Mouse (Mus musculus): Measurements from ENCODE around the gene Hspa8. TPM values are rescaled to one million over a fixed set of nuclear protein-coding genes. Genes with fewer than 3 reads are reported as not detected.

The Hspa8 gene
- total and polyA plus RNA-seq, 3 experiments = 2,915 to 7,761 (median 6,462) TPM

- H3K4me1 ChIP-seq (ENCODE audit: control insufficient read depth in 1 of 2, insufficient read depth in 2 of 2) = peaks cover 8 to 23% of the 10 kb centered on the region in 2 experiments
- no peak overlapping the region for H3K27ac ChIP-seq (ENCODE audit: insufficient read depth, low read depth)
- in situ Hi-C loops (cut with MboI; ENCODE audit: low pct_ligation_motif_present, low pct_unique_long_range_greater_than_20kb, low sequenced_read_pairs) (no loop called here), dilution Hi-C loops (cut with MboI; ENCODE audit: extremely low pct_ligation_motif_present, extremely low pct_unique_long_range_greater_than_20kb, low sequenced_read_pairs) (no loop called here)
- peak; percentile 66 for DNase-seq (ENCODE audit: extremely low read depth)
- H3K36me3 ChIP-seq (replicated peaks in 1 of 2; ENCODE audit: control insufficient read depth in 1 of 2, insufficient read depth in 1 of 2, low read length in 1 of 2) = no peaks in the 10 kb centered on the region
- H3K4me2 ChIP-seq (ENCODE audit: insufficient read depth, low read depth, poor library complexity, severe bottlenecking) = peak overlapping the region; percentile 37
- no peak overlapping the region for H3K4me3 ChIP-seq (replicated peaks in 1 of 3; ENCODE audit: low read depth in 2 of 3, low read length in 2 of 3, poor library complexity in 1 of 3)
- H3K9me3 ChIP-seq (replicated peaks; ENCODE audit: low read length) = no peaks in the 10 kb centered on the region
- no peaks in the 10 kb centered on the region for H3K27me3 ChIP-seq (replicated peaks)
- peak; percentile 28; the same call in 1 of the 2 replicates for TF ChIP-seq IRF4 (IDR thresholded peaks at IDR 0.05; ENCODE audit: low read depth, low read length)
- no peak for TF ChIP-seq USF2 (conservative IDR thresholded peaks at IDR 0.05; ENCODE audit: low read depth, low read length)
- no peak for TF ChIP-seq RAD21 (IDR thresholded peaks at IDR 0.05; ENCODE audit: low read depth, low read length)
- peak; percentile 38; the same call in 1 of the 2 replicates for TF ChIP-seq ETS1 (conservative IDR thresholded peaks at IDR 0.05; ENCODE audit: low read depth, low read length)
- TF ChIP-seq SIN3A (IDR thresholded peaks at IDR 0.05; ENCODE audit: low read length) = peak; percentile 49
- peak; percentile 8; the same call in 1 of the 2 replicates for TF ChIP-seq EP300 (IDR thresholded peaks at IDR 0.05; ENCODE audit: low read length)
- peak; percentile 13; the same call in 1 of the 2 replicates for TF ChIP-seq TCF12 (IDR thresholded peaks at IDR 0.05; ENCODE audit: low read depth, low read length)
- no peak for TF ChIP-seq HCFC1 (IDR thresholded peaks at IDR 0.05; ENCODE audit: low read depth, low read length)
- TF ChIP-seq POLR2A (IDR thresholded peaks at IDR 0.05; ENCODE audit: low read depth, low read length) = peak; percentile 54
- no peak for TF ChIP-seq TBP (conservative IDR thresholded peaks at IDR 0.05; ENCODE audit: low read depth, low read length)
- peak; percentile 88 for TF ChIP-seq ELF1 (IDR thresholded peaks at IDR 0.05; ENCODE audit: low read depth, low read length)
- no peak for TF ChIP-seq NELFE (IDR thresholded peaks at IDR 0.05; ENCODE audit: low read depth, low read length)
- no peaks in the 10 kb centered on the region for H3K79me2 ChIP-seq (replicated peaks; ENCODE audit: control insufficient read depth, extremely low read depth, insufficient read depth, poor library complexity, severe bottlenecking)
- H3K9ac ChIP-seq (ENCODE audit: insufficient read depth, low read depth) = no peak overlapping the region
Observed at GRCm38 (mm10) chr9:40783641-40784373, 17.0 kb upstream of the Hspa8 start.

DNA sequence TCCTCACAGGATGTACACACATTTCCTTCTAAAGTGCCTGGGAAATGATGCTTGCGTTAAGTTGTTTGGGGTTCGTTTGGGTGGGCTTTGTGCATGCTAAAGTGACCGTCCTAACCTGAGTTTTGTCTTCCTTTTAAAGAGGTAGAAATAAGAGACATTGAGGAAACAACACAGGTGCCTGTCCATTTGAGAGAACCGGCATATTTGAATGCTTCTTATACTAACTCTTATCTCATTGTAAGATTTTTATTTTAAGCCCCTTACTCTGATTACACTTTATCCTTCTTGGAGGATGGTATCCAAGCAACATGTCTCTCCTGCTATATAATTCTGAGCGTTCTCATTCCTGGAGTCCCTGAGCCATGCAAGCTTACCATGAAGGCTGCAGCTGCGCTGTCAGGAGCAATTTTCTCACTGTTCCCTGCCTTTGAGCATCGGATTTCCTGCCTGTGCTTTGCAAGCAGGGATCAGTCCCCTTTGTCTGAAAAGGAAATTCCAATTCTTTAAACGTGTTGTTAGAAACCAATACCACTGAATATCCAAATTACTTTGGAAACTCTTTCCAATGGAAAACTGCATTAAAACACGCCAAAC, 16.3 kb upstream of the Hspa8 start:
- TF ChIP-seq SIN3A (IDR thresholded peaks at IDR 0.05; ENCODE audit: low read length) = no peak
- TF ChIP-seq TCF12 (IDR thresholded peaks at IDR 0.05; ENCODE audit: low read depth, low read length) = 0 out of 2 replicates have a peak, but pooled peaks have one; percentile 0
- H3K27me3 ChIP-seq (replicated peaks) = no peaks in the 10 kb centered on the region
- H3K4me3 ChIP-seq (replicated peaks in 1 of 3; ENCODE audit: low read depth in 2 of 3, low read length in 2 of 3, poor library complexity in 1 of 3) = no peak overlapping the region
- no peaks in the 10 kb centered on the region for H3K79me2 ChIP-seq (replicated peaks; ENCODE audit: control insufficient read depth, extremely low read depth, insufficient read depth, poor library complexity, severe bottlenecking)
- no peak overlapping the region for H3K9ac ChIP-seq (ENCODE audit: insufficient read depth, low read depth)
- H3K27ac ChIP-seq (ENCODE audit: insufficient read depth, low read depth) = no peak overlapping the region
- dilution Hi-C loops (cut with MboI; ENCODE audit: extremely low pct_ligation_motif_present, extremely low pct_unique_long_range_greater_than_20kb, low sequenced_read_pairs) (no loop called here), in situ Hi-C loops (cut with MboI; ENCODE audit: low pct_ligation_motif_present, low pct_unique_long_range_greater_than_20kb, low sequenced_read_pairs) (no loop called here)
- DNase-seq (ENCODE audit: extremely low read depth) = no peak
- H3K9me3 ChIP-seq (replicated peaks; ENCODE audit: low read length) = no peaks in the 10 kb centered on the region
- H3K4me2 ChIP-seq (ENCODE audit: insufficient read depth, low read depth, poor library complexity, severe bottlenecking) = peak overlapping the region; percentile 37
- H3K4me1 ChIP-seq (ENCODE audit: control insufficient read depth in 1 of 2, insufficient read depth in 2 of 2) = peaks cover 8 to 23% of the 10 kb centered on the region in 2 experiments
- H3K36me3 ChIP-seq (replicated peaks in 1 of 2; ENCODE audit: control insufficient read depth in 1 of 2, insufficient read depth in 1 of 2, low read length in 1 of 2) = no peaks in the 10 kb centered on the region

All from CH12.LX (cell line).